Mouse (Mus musculus) cerebellum, postnatal 4 days (tissue): ENCODE data around the gene Olfr867.

Experiments used
- DNase-seq, 2 experiments: peaks; one replicate each; pipeline ENCODE4 v3.0.0; 2022; ENCODE audit warnings: low spot score in 2 of 2, mixed read lengths in 1 of 2

Gene Olfr867

GRCm38 (mm10) chr9:20057462-20057861 is at the start of gene Olfr867:
TSS of gene Olfr867 (minus strand) at chr9:20057562.
- no peak for DNase-seq

- no peak for DNase-seq
Measured at GRCm38 (mm10) chr9:20098326-20098725, 41.0 kb upstream of the Olfr867 start, which contains the start of gene Olfr868. TSS of gene Olfr868 (plus strand) at chr9:20098626.

GRCm38 (mm10) chr9:20073523-20074177 is 16.3 kb upstream of the Olfr867 start:
- no peak for DNase-seq

GRCm38 (mm10) chr9:20071291-20071690 is 13.9 kb upstream of the Olfr867 start:
- no peak for DNase-seq

GRCm38 (mm10) chr9:20070236-20070635 is 12.9 kb upstream of the Olfr867 start:
- DNase-seq = no peak

GRCm38 (mm10) chr9:20047964-20048363 is 9.4 kb downstream of the Olfr867 start:
- DNase-seq = no peak

GRCm38 (mm10) chr9:20027935-20028334 is 29.4 kb downstream of the Olfr867 start, which contains the start of gene Olfr866:
TSS of gene Olfr866 (minus strand) at chr9:20028035.
- DNase-seq = no peak
